Mouse (Mus musculus) ES-E14 (cell line): ENCODE results near the gene Rps7. TPM values are rescaled to one million over a fixed set of nuclear protein-coding genes. Genes with fewer than 3 reads are reported as not detected.

ENCODE experiments used
- DNase-seq: peaks from one replicate; pipeline ENCODE4 v3.0.0-alpha.2; 2013; ENCODE audit warnings: low read depth, low spot score
- H3K27ac ChIP-seq: 2 replicates; pipeline ENCODE4 v1.5.1; 2012; ENCODE audit warnings: low read depth, mild to moderate bottlenecking, low read length, moderate library complexity, mixed read lengths; ENCODE audit not compliant: poor library complexity, insufficient read depth, severe bottlenecking
- H3K36me3 ChIP-seq: 2 replicates; pipeline ENCODE4 v1.6.1; 2012; ENCODE audit warnings: mild to moderate bottlenecking, low read length, moderate library complexity, mixed read lengths; ENCODE audit not compliant: control insufficient read depth, poor library complexity, insufficient read depth, severe bottlenecking
- H3K4me1 ChIP-seq, 2 experiments: fragments of 150-350 bp in 1 of 2; sonication (generic) in 1 of 2; 2 replicates each; pipeline ENCODE4 v1.6.1; 2012; ENCODE audit warnings: low read length in 2 of 2, mild to moderate bottlenecking in 1 of 2, mixed read lengths in 1 of 2; ENCODE audit not compliant: control insufficient read depth in 2 of 2, insufficient read depth in 2 of 2, poor library complexity in 1 of 2
- H3K4me3 ChIP-seq, 2 experiments: fragments of 150-350 bp in 1 of 2; sonication (generic) in 1 of 2; 2 replicates each; pipeline ENCODE4 v1.5.1; 2012; ENCODE audit warnings: low read length in 2 of 2, low read depth in 1 of 2, mild to moderate bottlenecking in 1 of 2, mixed read lengths in 1 of 2; ENCODE audit not compliant: insufficient read depth in 1 of 2, poor library complexity in 1 of 2, severe bottlenecking in 1 of 2
- H3K9ac ChIP-seq: 2 replicates; pipeline ENCODE4 v1.6.1; 2012; ENCODE audit warnings: low read depth, mild to moderate bottlenecking, low read length, mixed read lengths; ENCODE audit not compliant: poor library complexity, insufficient read depth, severe bottlenecking
- H3K9me3 ChIP-seq: fragments of 150-350 bp; sonication (generic); 2 replicates; pipeline ENCODE4 v1.6.1; 2012; ENCODE audit warnings: low read depth, mild to moderate bottlenecking, low read length; ENCODE audit not compliant: control insufficient read depth, insufficient read depth
- CHD2 ChIP-seq: IDR thresholded peaks from 2 replicates; pipeline ENCODE4 v1.6.1; 2014; ENCODE audit warnings: mild to moderate bottlenecking, low read depth, low read length, inconsistent platforms
- HCFC1 ChIP-seq: IDR thresholded peaks from 2 replicates; pipeline ENCODE4 v1.6.1; 2012; ENCODE audit warnings: low read length, inconsistent platforms, borderline replicate concordance; ENCODE audit not compliant: insufficient read depth
- MAFK ChIP-seq: IDR thresholded peaks from 2 replicates; pipeline ENCODE4 v1.6.1; 2014; ENCODE audit warnings: mild to moderate bottlenecking, low read depth, low read length, inconsistent platforms; ENCODE audit not compliant: insufficient read depth
- ZC3H11A ChIP-seq: IDR thresholded peaks from 2 replicates; pipeline ENCODE4 v1.6.1; 2012; ENCODE audit warnings: low read depth, mild to moderate bottlenecking, inconsistent platforms, low read length, borderline replicate concordance
- ZNF384 ChIP-seq: IDR thresholded peaks from 2 replicates; pipeline ENCODE4 v1.6.1; 2012; ENCODE audit warnings: low read depth, low read length, inconsistent platforms
- in situ Hi-C, 2 experiments: fragments of 600-800 bp; cut with MboI; formaldehyde crosslinking; loops; one replicate each; pipeline ENCODE4 v1.15.1; 2025; ENCODE audit warnings: low sequenced_read_pairs in 2 of 2, inconsistent platforms in 1 of 2; ENCODE audit not compliant: unreplicated experiment in 2 of 2
- total RNA-seq: library from RNA; depleted of rRNA; stranded (reverse); fragments of 300-350 nt; gene quantifications from 2 replicates; pipeline ENCODE4 v1.2.3, GENCODE M21; 2012

Gene Rps7
- total RNA-seq, 1 experiment = 1,705 TPM

- Histone ChIP-seq H3K4me1 (peaks cover 0 to 4% of the 10 kb centered on the region in 2 experiments; a peak in 1 of 4 replicates), H3K9ac (no peak overlapping the region), H3K27ac (no peak overlapping the region), H3K4me3 (no peak overlapping the region), H3K36me3 (peaks cover 42% of the 10 kb centered on the region), H3K9me3 (no peaks in the 10 kb centered on the region)
- TF ChIP-seq MAFK = peak; percentile 96
- TF ChIP-seq HCFC1 = no peak
- in situ Hi-C loops = no loop called here
- DNase-seq = no peak
These were observed 7.3 kb downstream of the Rps7 start for GRCm38 (mm10) chr12:28628436-28628835.

- H3K9me3 ChIP-seq = no peaks in the 10 kb centered on the region
- H3K4me1 ChIP-seq = peaks cover 0 to 2% of the 10 kb centered on the region in 2 experiments; a peak in 1 of 4 replicates
- no peak overlapping the region for H3K9ac ChIP-seq
- in situ Hi-C loops = no loop called here
- H3K36me3 ChIP-seq = peaks cover 29% of the 10 kb centered on the region
- DNase-seq = no peak
- H3K27ac ChIP-seq = no peak overlapping the region
- no peak overlapping the region for H3K4me3 ChIP-seq
- TF ChIP-seq HCFC1 (no peak), ZC3H11A (no peak), CHD2 (no peak), ZNF384 (no peak), MAFK (no peak)
These were observed 8.7 kb downstream of the Rps7 start for GRCm38 (mm10) chr12:28627092-28627491.

GRCm38 (mm10) chr12:28625407-28625806 is 10.3 kb downstream of the Rps7 start:
- no peak for DNase-seq

GRCm38 (mm10) chr12:28624251-28624650 is 11.5 kb downstream of the Rps7 start:
- H3K27ac ChIP-seq = no peak overlapping the region
- in situ Hi-C loops = no loop called here
- no peaks in the 10 kb centered on the region for H3K4me1 ChIP-seq
- H3K9ac ChIP-seq = no peak overlapping the region
- TF ChIP-seq ZC3H11A (no peak), ZNF384 (no peak), HCFC1 (no peak), CHD2 (no peak), MAFK (no peak)
- DNase-seq = no peak
- H3K36me3 ChIP-seq = peaks cover 3% of the 10 kb centered on the region
- H3K9me3 ChIP-seq = no peaks in the 10 kb centered on the region
- no peak overlapping the region for H3K4me3 ChIP-seq

More at GRCm38 (mm10) chr12:28625407-28625806, 10.3 kb downstream of the Rps7 start:
- no peaks in the 10 kb centered on the region for H3K9me3 ChIP-seq
- no peak overlapping the region for H3K9ac ChIP-seq
- peaks cover 14% of the 10 kb centered on the region for H3K36me3 ChIP-seq
- no peak overlapping the region for H3K27ac ChIP-seq
- in situ Hi-C loops = no loop called here
- no peak overlapping the region for H3K4me3 ChIP-seq
- peaks cover 0 to 2% of the 10 kb centered on the region in 2 experiments; a peak in 1 of 4 replicates for H3K4me1 ChIP-seq
- TF ChIP-seq ZNF384 = no peak
- no peak for TF ChIP-seq MAFK
- no peak for TF ChIP-seq ZC3H11A
- no peak for TF ChIP-seq CHD2
- no peak for TF ChIP-seq HCFC1

GRCm38 (mm10) chr12:28623195-28623594 is 12.6 kb downstream of the Rps7 start, which contains the start of gene Colec11:
Gene Colec11, minus strand, starts transcription at chr12:28623377.
- in situ Hi-C loops = no loop called here
- Histone ChIP-seq H3K9ac (no peak within 1 kb of the TSS), H3K9me3 (no peaks in the 10 kb centered on the region), H3K27ac (no peak within 1 kb of the TSS), H3K4me3 (no peak within 1 kb of the TSS), H3K4me1 (no peaks in the 10 kb centered on the region), H3K36me3 (no peaks in the 10 kb centered on the region)
- TF ChIP-seq ZC3H11A = no peak
- TF ChIP-seq HCFC1 = no peak
- no peak for TF ChIP-seq CHD2
- no peak for TF ChIP-seq ZNF384
- no peak for TF ChIP-seq MAFK
- no peak for DNase-seq
